Mouse (Mus musculus): ENCODE measurements at regions not wholly inside any gene's neighbourhood (a gene's known extent, or its start where the extent isn't known, plus 50 kb on each side); places are given as distances from the start of the nearest gene placed in this dataset.

GRCm38 (mm10) chr4:142664781-142665180, 425.6 kb upstream of the Kazn start:
- no peak for ATAC-seq (ENCODE audit: poor library complexity, severe bottlenecking)

GRCm38 (mm10) chr4:142658156-142658555, 419.0 kb upstream of the Kazn start:
- no peak for ATAC-seq (ENCODE audit: poor library complexity, severe bottlenecking)

- ATAC-seq (ENCODE audit: poor library complexity, severe bottlenecking), result no peak
These were observed 401.9 kb upstream of the Kazn start for GRCm38 (mm10) chr4:142641069-142641468.

- ATAC-seq (ENCODE audit: poor library complexity, severe bottlenecking), result no peak
These were observed 400.1 kb upstream of the Kazn start for GRCm38 (mm10) chr4:142639340-142639733.

DNA sequence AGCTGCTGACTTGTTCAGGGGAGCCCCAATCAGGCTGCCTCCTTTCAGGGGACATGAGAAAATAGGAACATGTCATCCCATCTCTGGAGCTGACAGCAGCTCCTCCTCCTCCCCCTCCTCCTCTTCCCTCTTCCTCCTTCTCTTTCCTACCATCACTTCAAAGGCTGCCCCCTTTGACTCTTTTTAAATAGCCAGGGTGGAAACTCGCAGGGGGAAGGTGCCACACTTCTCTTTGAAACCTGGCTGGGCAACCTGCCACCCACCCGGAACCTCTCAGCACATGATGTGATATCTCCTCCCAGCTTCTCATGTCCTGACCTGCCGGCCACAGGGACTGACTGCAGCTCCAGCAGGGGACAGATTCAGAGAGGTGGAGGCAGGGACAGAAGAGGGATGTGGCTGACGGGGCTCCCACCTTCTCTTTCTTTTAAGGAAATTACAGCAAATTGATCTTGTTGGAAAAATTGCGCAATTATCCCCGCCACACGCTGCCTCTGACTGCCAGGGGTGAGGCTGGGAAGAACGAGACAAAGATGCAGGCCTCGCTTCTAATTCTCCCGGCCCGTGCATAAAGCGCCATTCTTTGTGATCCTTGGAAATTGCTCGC, 399.6 kb upstream of the Kazn start:
- no peak for ATAC-seq (ENCODE audit: poor library complexity, severe bottlenecking)

DNA sequence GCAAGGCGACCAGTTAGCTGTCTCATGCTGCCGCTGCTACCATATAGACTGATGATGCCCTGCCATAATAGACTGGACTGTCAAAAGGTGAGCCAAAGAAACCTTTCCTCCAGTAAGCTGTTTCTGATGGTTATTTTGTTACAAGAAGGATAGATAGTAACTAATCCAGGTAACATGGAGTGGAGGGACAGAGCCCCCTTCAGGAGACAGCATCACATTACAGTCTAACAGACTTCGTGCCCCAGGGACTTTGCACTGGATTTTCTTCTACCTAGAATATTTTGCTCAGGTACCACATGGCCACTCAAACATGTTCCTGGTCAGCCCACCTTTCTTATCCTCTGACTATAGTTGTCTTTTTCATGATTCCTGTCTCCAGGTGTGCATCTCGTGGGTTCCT, 398.9 kb upstream of the Kazn start:
- ATAC-seq (ENCODE audit: poor library complexity, severe bottlenecking), result no peak

DNA sequence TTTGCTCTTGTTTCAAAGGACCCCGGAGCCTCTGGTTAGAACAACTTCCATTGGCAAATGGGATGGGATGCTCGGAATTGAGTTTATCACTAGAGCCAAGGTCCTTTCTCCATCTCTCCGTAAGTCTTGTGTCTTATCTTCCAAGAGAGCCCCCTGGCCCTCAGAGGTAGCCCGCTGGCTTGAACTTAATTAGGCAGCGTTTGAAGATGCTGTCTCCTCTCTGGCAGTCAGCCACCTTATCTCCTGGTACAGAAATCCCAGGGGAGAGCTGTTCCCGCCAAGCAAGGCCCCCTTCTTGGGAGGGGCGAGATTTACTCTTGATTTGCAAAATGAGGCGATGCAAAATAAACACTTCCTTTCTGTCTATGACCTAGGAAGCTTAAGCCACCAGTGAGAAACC, 395.2 kb upstream of the Kazn start:
- ATAC-seq (ENCODE audit: poor library complexity, severe bottlenecking), result no peak

DNA sequence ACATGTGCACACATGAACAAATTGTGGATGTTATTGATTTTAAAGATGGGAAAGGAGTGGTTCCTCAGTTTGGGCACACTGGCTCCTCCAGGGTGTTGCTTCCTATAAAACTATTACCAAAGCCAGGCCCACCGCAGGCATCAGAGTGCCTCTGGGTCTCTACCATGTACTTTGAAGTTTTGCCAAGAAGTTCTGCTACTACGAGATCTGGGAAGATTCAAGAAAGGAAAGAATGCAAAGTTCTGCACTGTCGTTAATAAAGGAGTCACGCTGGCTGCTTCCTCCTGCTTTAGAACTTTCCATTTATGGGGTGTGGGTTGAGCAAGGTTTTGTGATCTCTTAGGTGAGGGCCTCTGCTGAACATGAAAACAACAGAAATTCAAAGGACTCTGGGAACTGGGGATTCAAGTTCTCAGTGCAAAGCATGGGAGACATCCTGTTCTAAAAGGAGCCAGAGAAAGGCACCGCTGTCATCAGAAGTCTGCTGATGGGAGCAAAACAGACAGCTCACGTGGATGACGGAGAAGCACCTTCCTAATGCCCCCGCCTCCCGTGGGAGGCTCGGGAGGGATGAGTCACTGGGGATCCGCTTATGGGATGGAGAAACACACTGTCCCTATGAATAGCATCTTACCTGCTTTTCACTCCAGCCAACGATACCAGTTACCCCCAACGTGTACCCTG, 394.6 kb upstream of the Kazn start:
- ATAC-seq (ENCODE audit: poor library complexity, severe bottlenecking), result no peak

GRCm38 (mm10) chr4:142626503-142627194, 387.4 kb upstream of the Kazn start:
- ATAC-seq (ENCODE audit: poor library complexity, severe bottlenecking), result no peak

GRCm38 (mm10) chr4:142625456-142625855, 386.3 kb upstream of the Kazn start:
- ATAC-seq (ENCODE audit: poor library complexity, severe bottlenecking), result no peak

GRCm38 (mm10) chr4:142622151-142622861, 383.1 kb upstream of the Kazn start:
- ATAC-seq (ENCODE audit: poor library complexity, severe bottlenecking), result no peak

DNA sequence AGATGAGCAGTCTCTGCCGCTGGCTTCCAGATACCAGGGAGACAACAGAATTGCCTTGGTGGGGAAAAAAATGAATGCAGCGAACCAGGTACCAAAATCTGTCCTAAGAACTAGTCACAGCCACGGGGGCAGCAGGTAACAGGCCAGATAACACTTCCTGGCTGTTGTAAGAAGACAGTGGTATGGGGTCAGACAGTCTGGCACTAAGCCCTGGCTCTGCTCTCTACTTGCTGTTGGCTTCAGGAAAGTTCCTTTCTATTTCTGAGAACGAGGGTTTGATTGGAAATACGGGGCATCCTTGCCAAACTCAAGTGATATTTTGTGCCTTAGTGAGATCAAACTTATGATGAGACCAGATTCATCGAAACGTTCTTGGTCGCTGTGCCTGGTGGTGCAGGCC, 380.2 kb upstream of the Kazn start:
- ATAC-seq (ENCODE audit: poor library complexity, severe bottlenecking), result no peak

DNA sequence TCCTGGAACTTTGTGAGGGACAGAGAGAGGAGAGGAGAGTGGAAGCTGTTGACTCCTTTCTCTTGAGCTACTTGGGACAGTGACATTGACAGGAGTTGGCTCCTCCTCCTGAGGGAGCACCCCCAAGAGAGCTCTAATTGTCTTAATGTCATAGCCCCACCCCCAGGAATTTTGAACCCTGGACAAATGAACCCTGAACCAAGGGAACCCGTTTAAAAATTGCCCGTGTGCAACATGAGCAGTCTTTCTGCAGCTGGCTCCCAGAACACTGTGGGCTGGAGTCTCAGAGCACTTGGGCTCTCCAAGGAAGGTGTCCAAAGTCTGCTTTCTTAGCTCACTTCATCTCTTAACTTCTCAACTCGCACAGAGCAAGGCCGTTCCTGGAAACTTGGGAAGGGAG, 379.6 kb upstream of the Kazn start:
- no peak for ATAC-seq (ENCODE audit: poor library complexity, severe bottlenecking)

GRCm38 (mm10) chr4:142617676-142618075, 378.5 kb upstream of the Kazn start:
- no peak for ATAC-seq (ENCODE audit: poor library complexity, severe bottlenecking)

DNA sequence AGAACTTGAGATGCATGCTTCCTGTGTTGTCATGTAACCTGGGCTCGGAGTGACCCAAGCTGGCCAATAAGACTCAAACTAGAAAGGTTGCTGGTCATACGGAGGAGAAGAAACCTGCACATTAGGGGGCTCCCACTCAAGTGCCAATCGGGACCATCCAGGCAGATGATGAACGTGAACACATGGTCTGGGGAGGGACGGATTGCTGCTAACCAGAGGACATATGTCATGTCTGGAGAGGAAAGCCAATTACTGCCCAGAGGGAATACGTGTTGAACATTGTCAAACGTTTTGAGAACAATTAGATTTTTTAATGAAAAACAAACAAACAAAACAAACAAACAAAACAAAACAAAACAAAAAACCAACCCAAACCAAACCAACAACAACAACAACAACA, 377.7 kb upstream of the Kazn start:
- ATAC-seq (ENCODE audit: poor library complexity, severe bottlenecking), result no peak

DNA sequence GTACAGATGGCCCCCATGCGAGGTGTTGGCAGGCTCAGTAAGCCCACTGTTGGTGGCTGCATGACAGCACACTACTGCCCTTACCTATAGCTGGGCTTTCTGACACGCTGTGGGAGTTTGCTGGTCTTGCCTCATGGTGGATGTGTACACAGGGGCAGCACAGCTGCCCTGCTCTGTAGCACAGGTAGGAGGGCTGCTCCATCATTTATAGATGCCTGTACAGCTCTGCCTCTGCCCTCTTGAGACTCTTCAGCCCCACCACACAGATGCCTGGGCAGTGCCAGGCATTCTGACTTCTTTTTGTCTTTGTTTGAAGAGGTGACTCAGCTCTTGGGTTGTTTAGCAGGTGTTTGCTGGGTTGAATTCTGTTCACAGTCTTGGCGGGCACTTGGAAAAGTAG, 365.9 kb upstream of the Kazn start:
- ATAC-seq (ENCODE audit: poor library complexity, severe bottlenecking), result no peak

- no peak for ATAC-seq (ENCODE audit: poor library complexity, severe bottlenecking)
These were observed 358.0 kb upstream of the Kazn start for GRCm38 (mm10) chr4:142597214-142597613.

GRCm38 (mm10) chr4:142589084-142589741, 350.0 kb upstream of the Kazn start:
- ATAC-seq (ENCODE audit: poor library complexity, severe bottlenecking), result no peak

DNA sequence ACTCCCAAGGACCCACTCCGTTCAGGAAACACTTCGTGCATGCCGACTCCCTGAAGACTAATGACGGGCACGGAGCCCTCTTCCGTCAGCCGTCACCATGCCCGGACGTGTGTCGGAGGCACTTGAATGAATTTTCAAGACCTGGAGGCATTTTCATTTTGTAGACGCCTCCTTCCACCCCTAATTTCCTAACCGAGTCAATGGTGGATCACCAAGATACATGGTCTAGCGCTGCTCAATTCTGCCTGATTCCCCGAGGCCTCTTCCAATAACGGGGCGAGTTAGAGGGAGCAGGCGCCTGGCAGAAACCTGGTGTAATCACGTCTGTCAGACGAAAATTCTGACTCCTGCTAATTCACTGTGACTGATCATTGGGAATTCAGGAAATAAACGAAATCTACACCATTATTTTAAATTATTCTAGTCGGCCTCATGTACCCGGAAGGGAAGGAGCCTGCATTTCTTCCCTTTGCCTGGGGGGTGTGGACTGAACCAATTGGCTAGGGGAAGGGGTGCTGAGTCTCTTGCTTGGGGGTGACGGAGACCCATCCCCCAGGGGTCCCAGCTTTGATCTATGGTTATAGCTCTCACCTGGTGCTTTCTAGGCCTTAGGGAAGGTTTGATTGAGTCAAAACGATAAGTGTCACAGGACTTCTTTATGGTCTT, 349.4 kb upstream of the Kazn start:
- ATAC-seq (ENCODE audit: poor library complexity, severe bottlenecking), result no peak

GRCm38 (mm10) chr4:142587345-142588035, 348.3 kb upstream of the Kazn start:
- no peak for ATAC-seq (ENCODE audit: poor library complexity, severe bottlenecking)

All from megakaryocyte, adult 5-6 weeks (primary cell).